Mouse (Mus musculus): ENCODE data around the gene Cmtm2a. TPM values are rescaled to one million over a fixed set of nuclear protein-coding genes. Genes with fewer than 3 reads are reported as not detected.
"Not testable (repeated sequence)": the region's sequence is repeated elsewhere in the genome, so short reads cannot be mapped to it uniquely, and the experiment has no call there.

The Cmtm2a gene
- polyA plus RNA-seq (2012; rRNA removed): not detected in 2 replicates

DNA sequence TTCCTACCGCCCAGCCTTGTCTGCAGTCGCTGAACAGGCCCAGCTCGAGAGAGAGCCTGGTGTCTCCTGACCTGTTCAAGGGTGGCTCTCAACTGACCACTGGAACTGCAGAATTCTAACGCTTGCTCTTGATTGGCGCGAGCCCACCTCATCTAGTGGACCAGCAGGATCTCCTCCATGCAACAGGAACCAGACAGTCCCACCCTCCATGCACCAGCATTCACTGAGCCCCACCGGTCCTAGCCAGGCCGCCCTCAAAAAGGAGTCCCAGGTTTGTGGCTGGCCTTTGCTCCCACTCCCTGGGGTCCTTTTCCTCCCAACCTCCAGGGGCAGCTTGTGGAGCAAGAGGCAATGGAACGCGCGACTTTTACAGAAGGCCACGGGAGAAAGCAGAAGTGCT lies at the start of gene Cmtm2a:
Gene Cmtm2a (minus strand): TSS at position 101 of the 400 bp plus-strand sequence.
- DNase-seq (ENCODE audit: low read depth): not testable (repeated sequence)

DNA sequence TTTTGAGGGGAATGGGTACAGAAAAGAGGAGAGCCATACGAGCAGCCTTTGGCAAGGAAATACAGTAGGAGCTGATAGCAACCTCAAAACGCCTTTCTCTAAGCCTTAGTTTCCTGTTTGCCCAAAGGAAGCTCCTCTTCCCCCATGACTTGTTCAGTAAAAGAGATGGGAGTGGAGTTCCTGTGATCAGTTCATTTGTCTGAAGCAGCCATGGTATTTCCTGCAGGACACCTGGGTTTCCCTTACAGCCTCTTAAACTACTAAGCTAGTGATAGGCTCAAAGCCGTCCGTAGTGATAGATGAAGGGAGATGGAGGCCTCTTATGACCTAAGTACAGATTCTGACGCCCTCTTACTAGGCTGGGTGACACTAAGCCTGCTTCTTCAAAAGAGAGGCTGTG lies 49.4 kb upstream of the Cmtm2a start:
- TF ChIP-seq POLR2A (IDR thresholded peaks at IDR 0.05; ENCODE audit: borderline replicate concordance, extremely low read depth, insufficient read depth, insufficient read length, poor library complexity, severe bottlenecking): no peak
- TF ChIP-seq CTCF (IDR thresholded peaks at IDR 0.05; ENCODE audit: borderline replicate concordance, extremely low read depth, insufficient read depth, insufficient read length): no peak
- DNase-seq (ENCODE audit: low read depth): no peak

DNA sequence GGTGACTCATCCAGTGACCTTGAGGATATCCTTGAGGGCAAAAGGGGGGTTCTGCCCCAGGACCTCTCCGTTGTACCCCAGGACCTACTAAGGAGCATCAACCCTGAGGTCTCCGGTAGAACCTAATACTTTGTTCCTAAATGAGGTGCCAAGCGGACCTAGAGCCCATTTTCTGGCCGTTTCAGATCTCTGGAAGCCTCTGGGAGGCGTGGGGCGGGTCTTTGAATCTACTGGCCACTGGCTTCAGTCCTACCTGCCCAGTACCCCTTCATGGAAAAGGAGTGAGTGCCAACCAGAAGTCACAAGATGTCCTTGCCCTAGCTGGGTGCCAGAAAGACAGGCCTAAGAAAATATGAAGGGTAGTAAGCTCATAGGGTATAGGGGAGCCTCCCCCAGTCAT lies 48.7 kb upstream of the Cmtm2a start:
- DNase-seq (ENCODE audit: low read depth): no peak
- TF ChIP-seq POLR2A (IDR thresholded peaks at IDR 0.05; ENCODE audit: borderline replicate concordance, extremely low read depth, insufficient read depth, insufficient read length, poor library complexity, severe bottlenecking): no peak
- TF ChIP-seq CTCF (IDR thresholded peaks at IDR 0.05; ENCODE audit: borderline replicate concordance, extremely low read depth, insufficient read depth, insufficient read length): no peak

DNA sequence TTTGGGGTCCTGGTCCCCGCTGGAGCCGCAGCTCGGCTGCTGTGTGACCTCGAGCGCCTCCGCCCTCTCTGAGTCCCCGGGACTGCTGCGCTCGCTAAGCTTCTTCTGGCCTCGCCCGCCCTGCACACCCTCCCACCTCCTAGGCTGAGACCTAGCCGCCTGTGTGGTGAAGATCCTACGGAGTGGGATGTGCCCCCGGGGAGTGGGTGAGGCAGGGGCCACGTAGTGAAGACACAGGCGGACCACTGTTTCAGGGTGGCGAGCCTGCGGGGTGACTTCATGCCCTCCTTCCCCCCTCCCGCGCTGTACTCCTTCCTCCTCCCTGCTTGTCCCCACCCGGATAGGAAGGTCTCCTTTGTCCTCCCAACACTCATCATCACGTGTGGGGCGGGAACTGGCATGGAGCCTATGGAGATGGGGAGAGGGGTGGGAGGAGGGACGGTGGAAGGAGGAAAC lies 48.2 kb upstream of the Cmtm2a start:
- peak; percentile 87 for DNase-seq (ENCODE audit: low read depth)
- TF ChIP-seq CTCF (IDR thresholded peaks at IDR 0.05; ENCODE audit: borderline replicate concordance, extremely low read depth, insufficient read depth, insufficient read length): no peak
- TF ChIP-seq POLR2A (IDR thresholded peaks at IDR 0.05; ENCODE audit: borderline replicate concordance, extremely low read depth, insufficient read depth, insufficient read length, poor library complexity, severe bottlenecking): peak; percentile 23; the same call in 1 of the 2 replicates

DNA sequence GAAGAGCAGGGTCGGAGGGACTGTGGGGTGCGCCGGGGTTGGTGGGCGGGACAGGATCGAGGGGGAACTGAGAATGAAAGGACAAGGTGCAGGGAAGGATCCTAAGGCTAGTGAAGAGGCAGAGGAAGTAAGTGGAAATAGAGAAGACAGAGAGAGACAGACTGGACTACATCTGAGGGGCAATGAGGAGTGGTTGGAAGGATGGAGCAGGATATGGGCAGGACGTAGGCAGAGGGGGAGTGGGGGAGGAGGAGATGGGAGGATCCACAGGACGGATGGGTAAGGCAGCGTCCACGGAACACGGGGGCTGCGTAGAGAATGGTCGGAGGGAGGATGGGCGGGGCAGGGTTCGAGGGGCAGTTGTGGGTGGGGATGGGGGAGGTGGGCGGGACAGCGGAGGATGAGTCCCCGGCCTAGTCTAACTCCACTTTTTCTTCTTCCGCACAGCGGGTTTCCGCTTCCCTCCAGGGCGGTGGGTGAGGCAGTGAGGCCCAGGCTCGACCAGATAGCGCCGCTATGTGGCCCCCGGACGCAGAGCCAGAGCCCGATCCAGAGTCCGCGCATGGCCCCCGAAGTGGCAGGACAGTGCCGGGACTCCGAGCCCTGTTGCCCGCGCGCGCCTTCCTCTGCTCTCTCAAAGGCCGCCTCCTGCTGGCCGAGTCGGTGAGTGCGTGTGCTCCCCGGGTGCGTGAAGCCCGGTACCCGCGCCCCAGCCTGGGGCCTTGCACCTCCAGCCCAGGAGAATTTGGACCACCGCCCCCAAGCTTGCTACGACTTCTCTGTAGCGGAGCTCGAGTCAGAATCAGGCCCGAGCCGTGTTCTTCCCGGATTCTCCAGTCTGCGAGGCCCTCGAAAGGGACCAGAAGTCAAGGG lies 47.5 kb upstream of the Cmtm2a start:
- TF ChIP-seq POLR2A (IDR thresholded peaks at IDR 0.05; ENCODE audit: borderline replicate concordance, extremely low read depth, insufficient read depth, insufficient read length, poor library complexity, severe bottlenecking): peak; percentile 32; the same call in 1 of the 2 replicates
- peak; percentile 63 for TF ChIP-seq CTCF (IDR thresholded peaks at IDR 0.05; ENCODE audit: borderline replicate concordance, extremely low read depth, insufficient read depth, insufficient read length)
- peak; percentile 81 for DNase-seq (ENCODE audit: low read depth)

DNA sequence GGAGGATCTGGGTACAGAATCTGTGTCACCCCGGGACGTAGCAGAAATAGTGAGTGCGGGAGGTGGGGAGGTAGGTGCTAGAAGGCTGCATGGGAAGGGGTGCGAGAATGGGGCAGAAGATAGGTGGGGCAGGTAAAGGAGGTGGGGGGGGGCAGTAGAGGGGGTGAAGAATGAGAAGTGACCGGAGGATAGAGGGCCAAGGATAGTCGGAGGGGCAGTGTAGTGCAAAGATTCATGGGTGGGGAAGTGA lies 46.9 kb upstream of the Cmtm2a start:
- no peak for DNase-seq (ENCODE audit: low read depth)
- TF ChIP-seq CTCF (IDR thresholded peaks at IDR 0.05; ENCODE audit: borderline replicate concordance, extremely low read depth, insufficient read depth, insufficient read length) (no peak), POLR2A (IDR thresholded peaks at IDR 0.05; ENCODE audit: borderline replicate concordance, extremely low read depth, insufficient read depth, insufficient read length, poor library complexity, severe bottlenecking) (no peak)

DNA sequence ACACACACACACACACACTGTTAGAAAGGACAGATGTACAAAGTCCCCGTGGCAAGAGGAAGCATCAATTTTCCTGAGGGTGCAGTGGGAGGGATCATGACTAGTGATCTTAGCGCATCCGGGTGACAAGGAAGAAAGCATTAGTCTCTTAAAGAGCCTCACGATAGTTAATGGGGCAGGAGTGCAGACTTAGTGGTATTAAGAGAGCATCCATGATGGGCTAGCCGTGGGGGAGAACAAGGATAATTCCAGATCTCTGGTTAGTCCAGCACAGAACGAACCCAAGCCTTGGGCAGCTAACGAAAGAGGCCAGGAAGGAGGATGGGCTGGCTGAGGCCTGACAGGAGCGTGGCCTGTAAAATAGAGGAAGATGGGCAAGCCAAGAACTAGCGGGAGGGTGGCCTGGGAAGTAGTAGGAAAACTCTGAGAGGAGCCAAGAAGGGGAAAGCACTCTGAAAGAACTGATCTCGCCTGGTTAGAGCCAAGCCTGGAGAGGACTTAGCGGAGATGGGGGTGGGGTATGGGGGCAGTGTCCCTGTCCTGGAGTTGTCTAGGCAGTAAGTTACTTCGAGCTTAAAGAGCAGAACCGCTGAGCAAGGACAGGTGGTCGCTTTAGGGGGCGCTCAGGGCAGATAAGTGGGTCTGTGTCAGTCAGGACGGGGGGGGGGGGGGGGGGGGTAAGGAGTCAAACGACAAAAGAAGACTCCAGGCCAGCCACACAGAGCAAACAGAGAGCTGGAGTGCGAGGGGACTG lies 46.4 kb upstream of the Cmtm2a start, which contains the start of gene Cmtm3:
Gene Cmtm3 (plus strand): TSS at position 182 of the 754 bp plus-strand sequence.
- DNase-seq (ENCODE audit: low read depth): peak; percentile 46

DNA sequence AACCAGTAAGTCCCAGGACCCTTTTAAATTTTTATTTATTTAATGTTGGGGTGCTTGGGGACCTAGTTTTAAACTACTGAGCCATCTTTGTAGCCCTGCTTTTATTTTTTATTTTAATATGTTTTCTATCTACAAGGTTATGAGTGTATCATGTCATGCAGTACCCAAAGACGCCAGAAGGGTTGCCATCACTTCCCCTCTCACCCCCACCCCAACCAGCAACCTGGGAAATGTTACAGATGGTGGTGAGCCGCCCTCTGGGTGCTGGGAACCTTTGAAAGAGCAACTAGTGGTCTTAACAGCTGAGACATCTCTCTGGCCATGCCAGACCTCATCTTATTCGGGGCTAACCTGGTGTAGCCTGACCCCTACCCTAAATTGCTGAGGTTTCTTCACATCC lies 44.9 kb upstream of the Cmtm2a start:
- DNase-seq (ENCODE audit: low read depth): no peak
- TF ChIP-seq POLR2A (IDR thresholded peaks at IDR 0.05; ENCODE audit: borderline replicate concordance, extremely low read depth, insufficient read depth, insufficient read length, poor library complexity, severe bottlenecking) (no peak), CTCF (IDR thresholded peaks at IDR 0.05; ENCODE audit: borderline replicate concordance, extremely low read depth, insufficient read depth, insufficient read length) (peak; percentile 27; the same call in 1 of the 2 replicates)

More for the DNA sequence above, 46.4 kb upstream of the Cmtm2a start, which contains the start of gene Cmtm3:
- TF ChIP-seq POLR2A (IDR thresholded peaks at IDR 0.05; ENCODE audit: borderline replicate concordance, extremely low read depth, insufficient read depth, insufficient read length, poor library complexity, severe bottlenecking): no peak
- TF ChIP-seq CTCF (IDR thresholded peaks at IDR 0.05; ENCODE audit: borderline replicate concordance, extremely low read depth, insufficient read depth, insufficient read length): no peak

DNA sequence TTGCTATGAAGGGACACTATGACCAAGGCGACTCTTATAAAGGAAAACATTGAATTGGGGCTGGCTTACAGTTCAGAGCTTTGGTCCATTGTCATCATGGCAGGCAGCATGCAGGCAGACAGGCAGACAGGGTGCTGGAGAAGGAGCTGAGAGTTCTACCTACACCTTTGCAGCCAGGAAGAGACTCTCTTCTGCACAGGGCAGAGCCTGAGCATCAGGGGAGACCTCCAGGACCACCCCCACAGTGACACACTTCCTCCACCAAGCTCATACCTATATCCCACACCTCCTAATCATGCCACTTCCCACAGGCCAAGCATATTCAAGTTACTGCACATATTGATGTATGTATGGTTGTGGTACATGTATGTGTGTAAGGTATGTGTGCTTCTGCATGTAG lies 43.8 kb upstream of the Cmtm2a start:
- no peak for TF ChIP-seq POLR2A (IDR thresholded peaks at IDR 0.05; ENCODE audit: borderline replicate concordance, extremely low read depth, insufficient read depth, insufficient read length, poor library complexity, severe bottlenecking)
- TF ChIP-seq CTCF (IDR thresholded peaks at IDR 0.05; ENCODE audit: borderline replicate concordance, extremely low read depth, insufficient read depth, insufficient read length): no peak

DNA sequence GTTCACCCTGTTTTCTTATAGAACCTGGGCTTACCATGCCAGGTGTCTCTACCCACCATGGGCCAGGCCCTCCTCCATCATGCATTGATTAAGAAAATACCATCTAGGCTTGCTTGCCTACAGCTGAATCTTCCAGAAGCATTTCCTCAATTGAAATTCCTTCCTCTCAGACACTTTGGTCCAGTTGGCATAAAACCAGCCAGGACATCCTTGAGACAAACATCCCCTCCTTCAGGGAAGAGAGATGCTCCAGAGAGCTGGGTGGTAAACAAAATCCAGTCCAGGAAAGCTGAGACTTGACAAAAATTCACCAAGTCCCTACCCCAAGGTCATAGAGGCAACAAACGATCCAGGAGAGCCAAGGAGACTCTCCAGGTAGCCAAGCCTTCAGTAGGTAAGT lies 41.2 kb upstream of the Cmtm2a start:
- DNase-seq (ENCODE audit: low read depth): no peak
- TF ChIP-seq CTCF (IDR thresholded peaks at IDR 0.05; ENCODE audit: borderline replicate concordance, extremely low read depth, insufficient read depth, insufficient read length) (no peak), POLR2A (IDR thresholded peaks at IDR 0.05; ENCODE audit: borderline replicate concordance, extremely low read depth, insufficient read depth, insufficient read length, poor library complexity, severe bottlenecking) (no peak)

More for the DNA sequence above, 43.8 kb upstream of the Cmtm2a start:
- DNase-seq (ENCODE audit: low read depth): no peak

DNA sequence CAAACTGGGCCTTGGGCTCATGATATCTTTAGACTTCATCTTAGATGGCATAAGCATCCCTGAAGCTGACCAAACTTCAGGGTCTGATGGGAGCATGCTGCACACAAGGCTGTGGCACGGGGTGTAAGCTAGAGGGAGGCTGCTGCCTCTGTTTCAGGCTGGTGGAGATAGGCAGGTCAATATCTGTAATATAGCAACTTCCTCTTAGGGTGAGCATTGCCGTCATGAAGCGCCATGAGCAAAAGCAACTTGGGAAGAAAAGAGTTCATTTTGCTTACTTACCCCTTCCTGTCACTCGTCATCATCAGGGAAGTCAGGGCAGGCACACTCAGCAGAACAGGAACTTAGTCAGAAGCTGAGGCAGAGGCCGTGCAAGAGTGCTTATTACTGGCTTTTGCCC lies 40.8 kb upstream of the Cmtm2a start:
- no peak for DNase-seq (ENCODE audit: low read depth)
- no peak for TF ChIP-seq POLR2A (IDR thresholded peaks at IDR 0.05; ENCODE audit: borderline replicate concordance, extremely low read depth, insufficient read depth, insufficient read length, poor library complexity, severe bottlenecking)
- TF ChIP-seq CTCF (IDR thresholded peaks at IDR 0.05; ENCODE audit: borderline replicate concordance, extremely low read depth, insufficient read depth, insufficient read length): no peak

All from brain, embryonic 14.5 days (tissue).